Mouse (Mus musculus): ENCODE results near the gene Smo. TPM values are rescaled to one million over a fixed set of nuclear protein-coding genes. Genes with fewer than 3 reads are reported as not detected.

Smo gene
- polyA plus RNA-seq, 1 experiment from 2014 or later: 56.8 TPM

GRCm38 (mm10) chr6:29784413-29785021 is 49.2 kb downstream of the Smo start:
- Histone ChIP-seq H3K9me3 (no peaks in the 10 kb centered on the region), H3K36me3 (replicated peaks) (no peaks in the 10 kb centered on the region), H3K27ac (replicated peaks) (no peak overlapping the region), H3K27me3 (replicated peaks; ENCODE audit: low read depth, poor library complexity, severe bottlenecking) (no peaks in the 10 kb centered on the region), H3K4me3 (no peak overlapping the region), H3K4me1 (no peaks in the 10 kb centered on the region)
- 94% methylated on average over 3 of the region's 3 CpGs for WGBS
- no peak for DNase-seq (ENCODE audit: low spot score)

GRCm38 (mm10) chr6:29785759-29786158 is 50.5 kb downstream of the Smo start:
- no peaks in the 10 kb centered on the region for H3K36me3 ChIP-seq (replicated peaks)
- no peaks in the 10 kb centered on the region for H3K4me1 ChIP-seq
- H3K27me3 ChIP-seq (replicated peaks; ENCODE audit: low read depth, poor library complexity, severe bottlenecking): no peaks in the 10 kb centered on the region
- WGBS: 89% methylated on average over 5 of the region's 5 CpGs
- H3K9me3 ChIP-seq: no peaks in the 10 kb centered on the region
- DNase-seq (ENCODE audit: low spot score): no peak
- no peak overlapping the region for H3K27ac ChIP-seq (replicated peaks)
- no peak overlapping the region for H3K4me3 ChIP-seq

- H3K4me1 ChIP-seq: no peaks in the 10 kb centered on the region
- WGBS: 47% methylated on average over 3 of the region's 3 CpGs
- H3K27ac ChIP-seq (replicated peaks): no peak overlapping the region
- no peaks in the 10 kb centered on the region for H3K27me3 ChIP-seq (replicated peaks; ENCODE audit: low read depth, poor library complexity, severe bottlenecking)
- H3K9me3 ChIP-seq: no peaks in the 10 kb centered on the region
- H3K36me3 ChIP-seq (replicated peaks): no peaks in the 10 kb centered on the region
- no peak overlapping the region for H3K4me3 ChIP-seq
- DNase-seq (ENCODE audit: low spot score): no peak
Measured at GRCm38 (mm10) chr6:29788779-29789350, 53.6 kb downstream of the Smo start.

GRCm38 (mm10) chr6:29790014-29790698 is 54.9 kb downstream of the Smo start:
- H3K36me3 ChIP-seq (replicated peaks): no peaks in the 10 kb centered on the region

GRCm38 (mm10) chr6:29793520-29793919 is 58.2 kb downstream of the Smo start:
- Histone ChIP-seq H3K9me3 (no peaks in the 10 kb centered on the region), H3K27ac (replicated peaks) (no peak overlapping the region), H3K4me1 (no peaks in the 10 kb centered on the region), H3K4me3 (no peak overlapping the region), H3K36me3 (replicated peaks) (no peaks in the 10 kb centered on the region), H3K27me3 (replicated peaks; ENCODE audit: low read depth, poor library complexity, severe bottlenecking) (no peaks in the 10 kb centered on the region)
- 86% methylated on average over 1 of the region's 1 CpGs for whole genome bisulfite sequencing
- DNase-seq (ENCODE audit: low spot score): no peak

More at GRCm38 (mm10) chr6:29790014-29790698, 54.9 kb downstream of the Smo start:
- no peak overlapping the region for H3K4me3 ChIP-seq
- no peaks in the 10 kb centered on the region for H3K27me3 ChIP-seq (replicated peaks; ENCODE audit: low read depth, poor library complexity, severe bottlenecking)
- H3K9me3 ChIP-seq: no peaks in the 10 kb centered on the region
- DNase-seq (ENCODE audit: low spot score): no peak
- WGBS: 94% methylated on average over 3 of the region's 3 CpGs
- no peak overlapping the region for H3K27ac ChIP-seq (replicated peaks)
- H3K4me1 ChIP-seq: no peaks in the 10 kb centered on the region

GRCm38 (mm10) chr6:29794582-29794981 is 59.3 kb downstream of the Smo start:
- WGBS: 89% methylated on average over 6 of the region's 6 CpGs
- DNase-seq (ENCODE audit: low spot score): no peak
- Histone ChIP-seq H3K36me3 (replicated peaks) (no peaks in the 10 kb centered on the region), H3K4me1 (no peaks in the 10 kb centered on the region), H3K4me3 (no peak overlapping the region), H3K9me3 (no peaks in the 10 kb centered on the region), H3K27me3 (replicated peaks; ENCODE audit: low read depth, poor library complexity, severe bottlenecking) (no peaks in the 10 kb centered on the region), H3K27ac (replicated peaks) (no peak overlapping the region)

GRCm38 (mm10) chr6:29802979-29803378 is 67.7 kb downstream of the Smo start:
- no peaks in the 10 kb centered on the region for H3K27me3 ChIP-seq (replicated peaks; ENCODE audit: low read depth, poor library complexity, severe bottlenecking)
- DNase-seq (ENCODE audit: low spot score): no peak
- no peaks in the 10 kb centered on the region for H3K36me3 ChIP-seq (replicated peaks)
- H3K4me3 ChIP-seq: no peak overlapping the region
- H3K9me3 ChIP-seq: no peaks in the 10 kb centered on the region
- no peaks in the 10 kb centered on the region for H3K4me1 ChIP-seq
- H3K27ac ChIP-seq (replicated peaks): no peak overlapping the region
- WGBS: 83% methylated on average over 1 of the region's 1 CpGs

- WGBS: 61% methylated on average over 3 of the region's 3 CpGs
- DNase-seq (ENCODE audit: low spot score): no peak
Measured at GRCm38 (mm10) chr6:29804006-29804405, 68.7 kb downstream of the Smo start.

GRCm38 (mm10) chr6:29805381-29805780 is 70.1 kb downstream of the Smo start:
- H3K36me3 ChIP-seq (replicated peaks): no peaks in the 10 kb centered on the region
- no peak for DNase-seq (ENCODE audit: low spot score)
- H3K4me1 ChIP-seq: no peaks in the 10 kb centered on the region
- H3K4me3 ChIP-seq: no peak overlapping the region
- no peaks in the 10 kb centered on the region for H3K27me3 ChIP-seq (replicated peaks; ENCODE audit: low read depth, poor library complexity, severe bottlenecking)
- no peaks in the 10 kb centered on the region for H3K9me3 ChIP-seq
- WGBS: 68% methylated on average over 2 of the region's 2 CpGs
- H3K27ac ChIP-seq (replicated peaks): no peak overlapping the region

More at GRCm38 (mm10) chr6:29804006-29804405, 68.7 kb downstream of the Smo start:
- Histone ChIP-seq H3K36me3 (replicated peaks) (no peaks in the 10 kb centered on the region), H3K4me1 (no peaks in the 10 kb centered on the region), H3K27ac (replicated peaks) (no peak overlapping the region), H3K4me3 (no peak overlapping the region), H3K27me3 (replicated peaks; ENCODE audit: low read depth, poor library complexity, severe bottlenecking) (no peaks in the 10 kb centered on the region), H3K9me3 (no peaks in the 10 kb centered on the region)

Other genes starting within 250 kb of the Smo start
- 18.5 and 21.2 TPM in 2 replicates for gene Kcp, start 227.6 kb upstream of the Smo start, polyA plus RNA-seq (2016; fragmentation: Nextera tagmentation; extraction: Ambion mirVana)
- 2.3 and 2.7 TPM in 2 replicates for gene Irf5, start 208.9 kb upstream of the Smo start, polyA plus RNA-seq (2016; fragmentation: Nextera tagmentation; extraction: Ambion mirVana)
- gene Tnpo3, start 125.6 kb upstream of the Smo start, polyA plus RNA-seq (2016; fragmentation: Nextera tagmentation; extraction: Ambion mirVana): 124 and 125 TPM in 2 replicates
- 6.0 and 7.4 TPM in 2 replicates for gene Tspan33, start 41.3 kb upstream of the Smo start, polyA plus RNA-seq (2016; fragmentation: Nextera tagmentation; extraction: Ambion mirVana)
- gene Ahcyl2, start 32.5 kb downstream of the Smo start, polyA plus RNA-seq (2016; fragmentation: Nextera tagmentation; extraction: Ambion mirVana): 12.0 and 14.9 TPM in 2 replicates
- 0.65 and 0.82 TPM in 2 replicates for gene Strip2, start 181.5 kb downstream of the Smo start, polyA plus RNA-seq (2016; fragmentation: Nextera tagmentation; extraction: Ambion mirVana)